Mouse (Mus musculus): Measurements from ENCODE around the gene Mettl7b.

DNA sequence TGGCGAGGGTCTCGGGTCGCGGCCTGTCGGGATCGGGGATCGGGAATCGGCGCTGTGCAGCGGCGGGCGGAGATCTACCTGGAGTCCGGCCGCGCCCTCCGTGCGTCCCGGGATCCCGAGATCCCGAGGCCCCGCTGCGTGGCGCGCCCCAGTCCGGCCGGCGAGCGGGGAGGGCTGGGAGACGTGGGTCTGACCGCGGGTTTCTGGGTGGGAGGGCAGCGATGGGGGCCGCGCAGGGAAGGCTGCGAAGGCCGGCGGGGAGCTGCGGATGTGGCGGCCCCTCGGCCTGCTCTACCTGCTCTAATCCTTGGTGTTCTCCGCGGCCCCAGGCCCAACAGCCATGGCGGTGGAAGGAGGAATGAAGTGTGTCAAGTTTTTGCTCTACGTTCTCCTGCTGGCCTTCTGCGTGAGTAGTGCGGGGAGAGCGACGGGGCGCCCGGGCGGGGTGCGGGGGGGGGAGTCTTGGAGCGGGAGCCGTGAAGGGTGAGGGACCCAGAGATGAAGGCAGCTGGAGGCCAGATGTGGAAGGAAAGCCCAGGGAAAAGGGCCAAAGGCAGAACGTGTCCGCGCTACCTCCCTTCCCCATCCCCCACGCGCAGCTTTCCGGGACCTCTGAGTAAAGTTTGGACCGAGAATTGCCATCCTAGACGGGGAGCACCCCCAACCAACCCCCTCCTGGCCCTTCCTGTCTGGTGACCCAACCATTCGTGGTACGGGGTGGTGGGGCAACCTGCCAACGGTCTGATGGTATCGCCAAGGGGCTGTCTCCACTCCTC, 50.5 kb downstream of the Mettl7b start:
- TF ChIP-seq MAX (IDR thresholded peaks at IDR 0.05): peak; percentile 18
- TF ChIP-seq USF1 (IDR thresholded peaks at IDR 0.05; ENCODE audit: low read depth): no peak
- TF ChIP-seq CTCF (IDR thresholded peaks at IDR 0.05; ENCODE audit: control insufficient read depth, insufficient read depth, insufficient read length): no peak
- no peak for TF ChIP-seq MYOG (IDR thresholded peaks at IDR 0.05; ENCODE audit: control insufficient read depth, extremely low read depth, insufficient read length)

All from C2C12 (cell line).